Mouse (Mus musculus): ENCODE results near the gene Fam131c.

Fam131c gene

DNA sequence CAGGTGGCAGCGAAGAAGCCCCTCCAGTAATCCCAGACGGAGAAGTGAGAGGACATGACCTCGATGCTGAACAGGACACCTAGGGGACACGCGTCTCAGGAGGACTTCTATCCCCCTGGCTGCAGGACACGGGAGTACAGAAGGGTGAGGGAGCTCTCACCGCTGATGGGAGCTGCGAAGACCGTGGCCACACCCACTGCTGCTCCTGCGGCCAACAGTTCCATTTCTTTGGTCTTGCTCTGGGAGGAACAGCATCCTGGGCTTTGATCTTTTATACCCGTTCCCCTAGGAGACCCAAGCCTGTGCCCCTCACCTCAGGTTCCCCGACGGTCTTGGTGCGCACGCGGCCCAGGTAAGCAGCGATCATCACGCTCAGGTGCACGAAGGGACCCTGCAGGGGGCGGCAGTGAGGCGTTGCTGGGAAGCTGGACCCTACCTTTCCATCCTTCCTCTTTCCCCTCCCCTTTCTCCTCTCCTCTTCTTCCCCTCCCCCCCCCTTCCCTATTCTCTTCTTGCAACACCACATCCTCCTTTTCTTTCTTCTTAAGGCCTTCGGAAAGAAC is 43.5 kb downstream of the Fam131c start:
- DNase-seq (ENCODE audit: low spot score): no peak

- DNase-seq (ENCODE audit: low spot score): no peak
Observed at GRCm38 (mm10) chr4:141415924-141416323, 47.9 kb downstream of the Fam131c start, which contains the start of gene Clcnkb. Gene Clcnkb, minus strand, starts transcription at chr4:141416014.

DNA sequence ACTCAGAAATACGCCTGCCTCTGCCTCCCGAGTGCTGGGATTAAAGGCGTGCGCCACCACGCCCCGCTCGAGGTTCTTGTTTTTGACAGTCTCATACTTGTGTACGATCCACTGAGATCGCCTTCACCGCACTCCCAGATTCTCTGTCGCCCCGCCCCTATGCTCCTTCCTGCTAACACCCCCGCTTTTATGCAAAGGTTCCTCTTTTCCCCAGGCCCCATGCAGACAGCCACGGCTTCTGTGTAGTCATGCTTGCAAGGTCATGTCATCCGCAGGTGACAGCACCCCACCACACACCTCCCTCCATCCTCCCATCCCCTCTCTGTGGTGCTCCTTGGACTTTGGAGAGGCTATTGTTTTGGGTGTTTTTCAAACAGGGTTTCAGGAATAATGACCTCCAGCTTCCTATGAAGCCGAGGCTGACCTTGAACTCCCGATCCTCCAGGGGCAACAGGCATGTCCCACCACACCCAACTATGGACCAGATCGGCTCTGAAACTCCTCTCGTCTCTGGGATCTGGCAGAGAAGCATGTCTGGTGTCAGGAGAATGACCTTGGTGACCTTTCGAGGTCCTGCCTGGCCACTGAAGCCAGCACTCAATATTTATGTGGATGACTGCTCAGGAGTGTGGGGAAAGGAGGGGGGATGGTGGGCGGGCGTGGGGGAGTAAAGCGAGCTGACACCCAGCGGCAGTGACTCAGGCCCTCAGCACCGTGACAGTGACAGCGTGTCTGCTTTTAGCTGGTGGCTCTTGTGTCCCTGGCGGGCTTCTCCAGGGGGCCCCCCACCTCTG is 51.6 kb downstream of the Fam131c start:
- no peak for DNase-seq (ENCODE audit: low spot score)

- no peak for DNase-seq (ENCODE audit: low spot score)
Observed at GRCm38 (mm10) chr4:141420192-141420829, 52.3 kb downstream of the Fam131c start, which contains the start of gene Hspb7. Gene Hspb7, plus strand, starts transcription at chr4:141420779.

DNA sequence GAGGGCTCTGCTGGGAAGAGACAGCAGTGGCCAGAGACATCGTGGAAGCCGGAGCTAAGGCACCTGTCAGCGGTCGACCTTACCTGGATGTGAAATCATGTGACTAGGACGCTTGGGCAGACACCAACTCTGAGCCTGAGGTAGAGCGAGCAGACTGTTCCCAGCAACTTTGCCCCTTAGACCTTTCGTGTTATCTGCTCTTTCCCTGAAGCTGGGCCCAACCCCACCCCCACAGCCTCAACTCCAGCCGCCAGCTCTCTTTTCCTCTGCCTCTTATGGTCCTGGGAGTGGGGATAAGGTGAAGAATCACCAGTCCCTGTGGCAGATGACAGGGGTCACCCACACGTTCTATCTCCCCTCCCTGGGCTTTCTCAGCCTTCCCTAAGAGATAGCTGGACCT is 52.9 kb downstream of the Fam131c start:
- no peak for DNase-seq (ENCODE audit: low spot score)

DNA sequence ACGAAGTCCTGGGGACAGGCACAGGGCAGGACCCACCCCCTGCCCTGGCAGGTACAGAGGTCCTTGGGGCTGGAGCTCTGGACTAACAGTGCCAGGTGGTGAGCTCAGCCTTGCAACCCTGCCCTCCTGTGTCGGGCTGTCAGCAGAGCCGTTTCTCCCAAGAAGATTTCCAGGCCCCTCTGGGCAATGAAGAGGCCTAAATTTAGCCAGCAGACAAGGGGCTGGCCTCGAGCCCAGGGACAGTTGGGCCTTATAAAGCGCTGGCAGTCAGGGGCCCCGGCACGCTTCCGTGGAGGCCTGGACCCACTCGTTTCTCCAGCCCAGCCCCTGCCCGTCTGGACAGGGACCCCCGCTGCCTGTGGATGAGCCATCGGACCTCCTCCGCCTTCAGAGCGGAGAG is 53.4 kb downstream of the Fam131c start:
- DNase-seq (ENCODE audit: low spot score): no peak

DNA sequence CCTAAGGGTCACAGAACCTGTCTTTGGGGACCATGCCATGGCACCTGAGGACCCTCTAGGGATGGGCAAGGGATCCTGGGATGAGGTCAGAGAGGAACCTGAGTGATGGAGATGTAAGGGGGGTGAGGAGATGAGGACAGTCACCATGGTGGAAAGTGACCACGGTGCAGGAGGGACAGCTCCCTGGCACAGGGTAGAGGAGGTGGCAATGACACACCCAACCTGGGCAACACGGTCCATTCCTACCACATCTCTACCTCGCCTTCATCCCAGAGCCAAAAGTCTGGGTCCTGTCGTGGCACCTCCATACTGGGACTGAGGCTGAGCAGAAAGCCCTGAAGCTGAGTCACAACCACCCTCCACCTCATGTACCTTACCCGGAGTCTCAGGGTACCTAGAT is 54.8 kb downstream of the Fam131c start:
- no peak for DNase-seq (ENCODE audit: low spot score)

GRCm38 (mm10) chr4:141423288-141423687 is 55.3 kb downstream of the Fam131c start:
- DNase-seq (ENCODE audit: low spot score): no peak

- no peak for DNase-seq (ENCODE audit: low spot score)
Observed at GRCm38 (mm10) chr4:141423691-141424431, 55.8 kb downstream of the Fam131c start.

DNA sequence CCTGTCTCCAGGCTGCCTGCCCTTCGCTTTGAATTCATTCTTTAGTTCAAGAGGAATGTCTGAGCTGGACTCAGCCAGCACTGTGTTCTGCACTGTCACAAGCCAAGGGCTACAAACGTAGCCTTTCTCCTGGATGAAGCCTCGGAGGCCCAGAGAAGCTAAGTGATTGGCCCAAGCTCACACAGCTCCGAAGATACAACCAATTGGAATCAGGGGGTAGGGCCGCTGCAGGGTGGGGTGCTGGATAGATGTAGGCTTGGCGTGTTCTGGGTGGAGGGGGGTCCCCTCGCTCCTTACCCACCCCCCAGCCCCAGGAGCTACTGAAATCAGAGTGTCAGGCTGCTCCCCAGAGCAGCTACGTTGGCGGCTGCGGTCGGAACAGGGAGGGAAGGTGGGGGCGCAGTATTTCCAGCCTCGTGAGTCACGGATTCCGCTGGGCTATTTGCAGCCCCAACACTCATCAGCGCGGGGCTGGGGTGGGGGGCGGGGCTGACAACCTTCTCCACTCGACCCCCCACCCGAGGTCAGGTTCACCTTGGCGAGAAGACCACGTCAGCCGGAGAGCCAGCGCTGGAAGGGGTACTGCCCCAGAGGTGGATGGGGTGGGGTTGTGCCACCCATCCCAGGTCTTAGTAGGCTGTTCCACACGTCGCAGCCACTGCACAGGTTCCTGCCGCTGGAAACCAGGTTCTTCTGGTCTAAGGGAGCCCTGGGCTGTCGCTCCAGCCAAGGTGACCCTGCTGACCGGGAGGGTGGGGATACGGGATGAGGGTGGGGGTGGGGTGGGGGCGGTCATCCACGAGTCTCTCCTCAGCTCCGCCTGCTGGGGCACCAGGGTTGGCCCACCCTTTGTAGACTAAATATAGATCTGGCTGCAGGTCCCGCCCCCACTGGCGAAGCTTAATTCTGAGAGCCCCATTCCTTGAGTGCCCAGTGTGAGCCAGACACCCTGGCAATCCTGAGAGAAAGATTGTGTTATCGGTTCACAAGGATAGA is 57.8 kb downstream of the Fam131c start:
- no peak for DNase-seq (ENCODE audit: low spot score)

- DNase-seq (ENCODE audit: low spot score): no peak
Observed at GRCm38 (mm10) chr4:141426796-141427745, 59.1 kb downstream of the Fam131c start.

DNA sequence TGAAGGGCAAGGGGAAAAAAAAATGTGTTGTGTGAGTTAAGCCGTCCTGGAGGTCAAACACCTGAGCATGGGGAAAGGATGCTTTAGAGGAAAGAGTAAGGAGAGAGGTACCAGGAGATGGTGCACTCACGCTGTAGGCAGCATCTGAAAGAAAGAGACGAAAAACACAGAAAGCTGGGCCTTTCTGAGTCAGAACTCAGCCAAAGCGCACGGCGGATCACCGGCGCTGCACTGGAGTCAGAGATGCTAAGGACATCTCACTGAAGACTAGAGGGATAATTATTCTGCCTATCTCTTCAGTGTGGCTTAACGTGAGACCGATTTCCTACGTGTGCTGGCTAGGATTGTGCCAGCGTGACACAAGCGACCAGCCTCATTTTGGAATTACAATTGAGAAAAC is 59.9 kb downstream of the Fam131c start:
- no peak for DNase-seq (ENCODE audit: low spot score)

GRCm38 (mm10) chr4:141429381-141429780 is 61.4 kb downstream of the Fam131c start:
- no peak for DNase-seq (ENCODE audit: low spot score)

DNA sequence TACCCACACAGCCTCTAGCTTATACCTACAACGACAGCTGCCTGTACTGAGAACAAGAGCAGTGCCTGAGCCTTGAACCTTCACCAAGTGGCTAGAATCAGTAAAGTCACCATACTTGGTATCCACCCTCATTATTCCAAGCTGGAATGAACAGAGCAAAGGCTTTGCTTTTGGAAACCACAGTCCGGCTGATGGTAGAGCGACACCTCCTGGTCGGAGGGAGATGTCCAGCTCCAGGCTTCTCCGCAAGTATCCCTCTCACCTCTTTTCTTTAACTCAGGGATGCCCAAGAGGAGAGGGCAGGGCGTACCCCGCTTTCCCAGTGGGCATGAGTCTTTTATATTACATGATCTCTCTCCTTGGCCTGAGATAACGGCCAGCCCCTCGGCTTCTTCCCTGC is 61.8 kb downstream of the Fam131c start:
- DNase-seq (ENCODE audit: low spot score): no peak

DNA sequence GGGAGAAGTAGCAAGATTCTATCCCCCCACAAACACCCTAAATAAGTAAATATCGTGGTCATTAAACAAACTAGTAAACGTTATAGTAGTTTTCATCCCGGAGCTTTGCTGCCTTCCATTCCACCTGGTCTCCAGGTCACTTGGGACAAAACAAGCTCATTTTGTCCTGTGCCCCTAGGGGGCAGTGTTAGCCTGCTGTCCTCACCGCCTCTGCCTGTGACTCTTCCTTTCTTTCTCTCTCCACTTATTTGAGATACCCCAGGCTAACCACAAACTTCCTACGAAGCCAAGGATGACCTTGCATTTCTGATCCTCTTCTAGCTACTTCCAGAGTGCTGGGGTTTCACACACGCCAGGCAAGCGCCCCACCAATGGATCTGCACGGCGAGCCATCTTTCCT is 63.0 kb downstream of the Fam131c start:
- peak; percentile 79 for DNase-seq (ENCODE audit: low spot score)

- no peak for DNase-seq (ENCODE audit: low spot score)
Observed at GRCm38 (mm10) chr4:141432666-141433065, 64.6 kb downstream of the Fam131c start.

GRCm38 (mm10) chr4:141433191-141433590 is 65.2 kb downstream of the Fam131c start:
- no peak for DNase-seq (ENCODE audit: low spot score)

Measured in urinary bladder, postnatal 25 days (tissue).